8 mouse cellular contexts compared by ENCODE assay signal in the genomic region with DNA sequence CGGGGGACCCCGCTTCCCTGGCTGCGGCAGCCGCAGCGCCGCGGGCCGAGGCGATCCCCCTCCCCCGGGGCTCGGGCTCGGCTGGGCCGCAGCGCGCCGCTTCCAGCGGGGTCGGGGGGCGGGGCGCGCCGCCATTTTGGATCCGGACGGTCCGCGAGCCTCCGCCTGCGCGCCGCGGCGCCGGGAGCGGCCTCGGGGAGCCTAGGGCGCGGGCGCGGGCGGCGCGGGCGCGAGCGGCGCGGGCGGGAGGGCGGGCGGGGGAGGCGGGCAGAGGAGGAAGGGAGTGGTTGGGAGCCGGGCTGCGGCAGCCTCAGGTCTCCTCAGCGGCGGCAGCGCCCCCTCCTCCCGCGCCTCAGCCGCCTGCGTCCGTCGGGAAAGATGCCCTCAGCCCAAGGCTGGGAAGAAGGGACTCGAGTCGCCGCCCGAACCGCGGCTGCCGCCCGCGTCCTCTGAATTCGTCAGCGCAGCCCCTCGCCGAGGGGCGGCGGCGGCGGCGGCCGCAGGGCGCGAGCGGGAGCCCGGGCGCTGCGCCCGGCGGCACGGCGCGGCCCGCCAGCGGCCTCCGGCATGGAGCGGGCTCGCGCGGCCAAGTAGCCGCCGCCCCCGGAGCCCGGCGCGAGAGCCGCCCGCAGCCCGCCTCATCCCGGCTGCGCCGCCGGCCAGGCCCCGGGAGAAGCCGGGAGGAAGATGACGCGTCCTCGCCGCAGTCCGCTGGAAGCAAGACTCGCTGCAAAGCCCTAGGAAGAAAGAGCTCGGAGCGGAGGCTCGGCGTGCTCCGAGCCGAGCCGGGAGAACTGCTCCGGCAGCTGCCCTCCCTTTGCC. TPM values are rescaled to one million over a fixed set of nuclear protein-coding genes. Genes with fewer than 3 reads are reported as not detected.
DNase-seq lines count a peak whose midpoint lies in the region; ATAC-seq lines count a peak whose summit lies in the region.

Cdc42bpa (plus strand) TSS at position 752 of the 822 bp plus-strand sequence.

- H3K4me2 ChIP-seq in embryonic facial prominence, embryonic 12.5 days (replicated peaks), result peak within 1 kb of the TSS; percentile 82
- peak within 1 kb of the TSS; percentile 81 for H3K4me2 ChIP-seq in midbrain, embryonic 11.5 days

- under 1% methylated on average over 42 of the region's 128 CpGs for WGBS in embryonic facial prominence, embryonic 12.5 days
- WGBS in limb, embryonic 10.5 days, result 3% methylated on average over 92 of the region's 128 CpGs
- WGBS in midbrain, embryonic 11.5 days, result under 1% methylated on average over 79 of the region's 128 CpGs

- H3K9me3 ChIP-seq in embryonic facial prominence, embryonic 12.5 days, result no peaks in the 10 kb centered on the region
- no peaks in the 10 kb centered on the region for H3K9me3 ChIP-seq in limb, embryonic 10.5 days (replicated peaks)
- no peaks in the 10 kb centered on the region for H3K9me3 ChIP-seq in midbrain, embryonic 11.5 days (ENCODE audit: control insufficient read depth, low read length)

- no peaks in the 10 kb centered on the region for H3K27me3 ChIP-seq in embryonic facial prominence, embryonic 12.5 days
- no peaks in the 10 kb centered on the region for H3K27me3 ChIP-seq in limb, embryonic 10.5 days (ENCODE audit: low read depth, poor library complexity, severe bottlenecking)
- no peaks in the 10 kb centered on the region for H3K27me3 ChIP-seq in midbrain, embryonic 11.5 days (ENCODE audit: control insufficient read depth, insufficient read depth, low read length)

- DNase-seq in 3134 (ENCODE audit: extremely low read depth, insufficient read length, low spot score), result peak; percentile 80
- peak; percentile 88 for DNase-seq in adrenal gland, postnatal 25 days
- DNase-seq in heart, adult 11 months, result peak; percentile 99
- peak; percentile 70 for DNase-seq in kidney, adult 11 months
- DNase-seq in limb, embryonic 10.5 days (ENCODE audit: low spot score), result peak; percentile 88
- DNase-seq in midbrain, embryonic 11.5 days (ENCODE audit: low spot score, missing footprints), result peak; percentile 97
- DNase-seq in spleen, adult 12 weeks (ENCODE audit: low spot score), result peak; percentile 60

- H3K4me3 ChIP-seq in embryonic facial prominence, embryonic 12.5 days, result peak within 1 kb of the TSS; percentile 73
- H3K4me3 ChIP-seq in limb, embryonic 10.5 days, result peak within 1 kb of the TSS; percentile 89
- H3K4me3 ChIP-seq in midbrain, embryonic 11.5 days (ENCODE audit: low read depth, low read length), result peak within 1 kb of the TSS; percentile 90

- H3K9ac ChIP-seq in embryonic facial prominence, embryonic 12.5 days, result peak within 1 kb of the TSS; percentile 92
- H3K9ac ChIP-seq in midbrain, embryonic 11.5 days (ENCODE audit: low read length), result peak within 1 kb of the TSS; percentile 96

- H3K36me3 ChIP-seq in embryonic facial prominence, embryonic 12.5 days, result no peaks in the 10 kb centered on the region
- H3K36me3 ChIP-seq in limb, embryonic 10.5 days, result no peaks in the 10 kb centered on the region
- no peaks in the 10 kb centered on the region for H3K36me3 ChIP-seq in midbrain, embryonic 11.5 days (ENCODE audit: control insufficient read depth, insufficient read depth, low read length)

- peak within 1 kb of the TSS; percentile 92 for H3K27ac ChIP-seq in embryonic facial prominence, embryonic 12.5 days
- H3K27ac ChIP-seq in limb, embryonic 10.5 days, result peak within 1 kb of the TSS; percentile 97
- peak within 1 kb of the TSS; percentile 87 for H3K27ac ChIP-seq in midbrain, embryonic 11.5 days (ENCODE audit: low read depth, low read length)

- peaks cover 29% of the 10 kb centered on the region for H3K4me1 ChIP-seq in embryonic facial prominence, embryonic 12.5 days
- peaks cover 42% of the 10 kb centered on the region for H3K4me1 ChIP-seq in limb, embryonic 10.5 days
- H3K4me1 ChIP-seq in midbrain, embryonic 11.5 days (ENCODE audit: control insufficient read depth, insufficient read depth, low read length), result peaks cover 12% of the 10 kb centered on the region; the same call in 1 of the 2 replicates

- peak; percentile 90 for ATAC-seq in embryonic facial prominence, embryonic 12.5 days (ENCODE audit: insufficient number of reproducible peaks, insufficient read depth, low FRiP score, low TSS enrichment)
- peak; percentile 95 for ATAC-seq in midbrain, embryonic 11.5 days (ENCODE audit: low FRiP score)

RNA-seq across cellular contexts. Expression of gene Cdc42bpa, which starts in this region (rescaled TPM):
- 58.2 and 62.9 TPM in 2 replicates for total RNA-seq in adrenal gland, postnatal 25 days (2021)
- polyA plus RNA-seq in embryonic facial prominence, embryonic 12.5 days (2016; fragmentation: Nextera tagmentation; extraction: Ambion mirVana), result 18.4 and 20.2 TPM in 2 replicates
- 10.8 and 14.3 TPM in 2 replicates for polyA plus RNA-seq in limb, embryonic 10.5 days (2016; fragmentation: Nextera tagmentation; extraction: Ambion mirVana)
- polyA plus RNA-seq in midbrain, embryonic 11.5 days (2014; fragmentation: Nextera tagmentation; extraction: Ambion mirVana), result 12.7 and 13.0 TPM in 2 replicates

Comparison
In these comparisons a context has a peak if more than half of its experiments do, and no peak if none do; other contexts are left out.
1. Peak in every context shown above with its lines: DNase-seq, ATAC-seq, H3K4me3 ChIP-seq and H3K27ac ChIP-seq.